Mouse (Mus musculus): Measurements from ENCODE around the gene Cox8b. TPM values are rescaled to one million over a fixed set of nuclear protein-coding genes. Genes with fewer than 3 reads are reported as not detected.
"Not testable (repeated sequence)": the region's sequence is repeated elsewhere in the genome, so short reads cannot be mapped to it uniquely, and the experiment has no call there.

Cox8b gene
- total RNA-seq, 2 experiments from 2014 or later: 1.3 TPM; not detected in 1

- no peak overlapping the region for H3K27ac ChIP-seq
- no peak overlapping the region for H3K4me3 ChIP-seq
- no peak for DNase-seq (ENCODE audit: low spot score in 2 of 2)
- TF ChIP-seq CTCF (conservative IDR thresholded peaks at IDR 0.05): peak; percentile 58
Measured at GRCm38 (mm10) chr7:140907697-140908096, 7.5 kb upstream of the Cox8b start.

GRCm38 (mm10) chr7:140907131-140907530 lies 6.9 kb upstream of the Cox8b start:
- Histone ChIP-seq H3K4me3 (no peak overlapping the region), H3K27ac (no peak overlapping the region)
- TF ChIP-seq CTCF (conservative IDR thresholded peaks at IDR 0.05): no peak
- DNase-seq (ENCODE audit: low spot score in 2 of 2): no peak

- Histone ChIP-seq H3K4me3 (no peak overlapping the region), H3K27ac (no peak overlapping the region)
- no peak for TF ChIP-seq CTCF (conservative IDR thresholded peaks at IDR 0.05)
- no peak for DNase-seq (ENCODE audit: low spot score in 2 of 2)
Measured at GRCm38 (mm10) chr7:140905642-140906081, 5.4 kb upstream of the Cox8b start.

GRCm38 (mm10) chr7:140903212-140903611 lies 3.0 kb upstream of the Cox8b start:
- DNase-seq (ENCODE audit: low spot score in 2 of 2): peak; percentile 44 to 86
- TF ChIP-seq CTCF (conservative IDR thresholded peaks at IDR 0.05): peak; percentile 99
- Histone ChIP-seq H3K4me3 (no peak overlapping the region), H3K27ac (no peak overlapping the region)

DNA sequence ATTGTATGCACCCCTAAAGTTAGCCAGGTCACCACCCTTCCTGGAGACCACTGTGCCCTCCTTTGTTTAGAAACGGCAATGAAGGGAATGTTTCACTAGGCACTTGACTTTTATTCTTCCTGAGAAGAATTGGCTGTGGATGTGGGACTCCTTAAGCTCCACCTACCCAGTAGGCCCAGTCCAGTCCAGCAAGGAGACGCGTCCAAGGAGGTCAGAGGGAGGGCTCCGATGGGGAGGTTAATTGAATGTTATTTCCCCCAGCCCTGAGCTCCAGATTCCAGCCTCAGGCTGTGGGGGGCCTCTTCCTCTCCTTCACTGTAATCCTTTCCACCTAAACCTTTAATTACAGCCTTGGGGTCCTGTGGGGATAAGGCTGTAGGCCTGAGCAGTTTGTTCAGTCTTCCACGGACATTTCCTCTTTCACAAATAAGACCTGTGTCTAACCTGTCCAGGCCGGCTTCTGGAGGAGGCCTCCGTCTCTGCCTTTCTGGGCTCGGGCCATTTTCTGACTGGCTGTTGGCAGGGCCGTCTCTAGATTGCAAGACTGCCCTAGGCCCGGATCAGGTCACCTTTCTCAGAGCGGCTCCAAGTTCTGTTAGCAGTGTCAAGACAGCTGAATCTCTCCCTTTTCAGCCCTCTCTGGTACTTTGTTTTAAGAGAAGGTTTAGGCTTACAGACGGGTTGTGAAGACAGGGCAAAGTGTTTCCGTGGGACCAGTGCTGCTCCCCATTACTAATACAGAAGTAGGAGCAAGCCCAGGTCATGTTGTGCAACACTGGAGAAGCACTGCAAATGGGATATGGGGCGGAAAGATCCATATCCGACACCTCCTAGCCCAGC lies 2.0 kb upstream of the Cox8b start:
- H3K27ac ChIP-seq: no peak overlapping the region
- no peak overlapping the region for H3K4me3 ChIP-seq
- no peak for DNase-seq (ENCODE audit: low spot score in 2 of 2)
- no peak for TF ChIP-seq CTCF (conservative IDR thresholded peaks at IDR 0.05)

DNA sequence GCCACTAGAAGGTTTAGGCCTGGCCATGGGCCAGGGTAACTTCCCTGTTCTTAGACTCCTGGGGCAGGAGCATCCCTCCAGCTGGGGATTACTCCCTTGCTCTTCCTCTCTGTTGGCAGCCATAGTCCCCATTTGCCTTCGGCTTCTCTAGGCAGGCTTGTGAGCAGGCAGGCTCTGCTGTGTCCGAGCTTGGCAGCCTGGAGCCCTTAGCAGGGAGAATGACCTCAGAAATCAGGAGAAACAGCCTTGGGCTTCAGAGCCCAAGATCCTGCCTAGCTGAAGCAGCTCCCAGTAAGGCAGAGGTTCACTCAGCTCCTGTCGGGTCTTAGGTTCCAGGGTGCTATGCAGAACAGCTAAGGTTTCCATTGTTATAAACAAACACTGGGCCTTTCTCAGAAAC lies 1.1 kb downstream of the Cox8b start:
- Histone ChIP-seq H3K27ac (no peak overlapping the region), H3K4me3 (no peak overlapping the region)
- TF ChIP-seq CTCF (conservative IDR thresholded peaks at IDR 0.05): no peak
- DNase-seq (ENCODE audit: low spot score in 2 of 2): no peak

DNA sequence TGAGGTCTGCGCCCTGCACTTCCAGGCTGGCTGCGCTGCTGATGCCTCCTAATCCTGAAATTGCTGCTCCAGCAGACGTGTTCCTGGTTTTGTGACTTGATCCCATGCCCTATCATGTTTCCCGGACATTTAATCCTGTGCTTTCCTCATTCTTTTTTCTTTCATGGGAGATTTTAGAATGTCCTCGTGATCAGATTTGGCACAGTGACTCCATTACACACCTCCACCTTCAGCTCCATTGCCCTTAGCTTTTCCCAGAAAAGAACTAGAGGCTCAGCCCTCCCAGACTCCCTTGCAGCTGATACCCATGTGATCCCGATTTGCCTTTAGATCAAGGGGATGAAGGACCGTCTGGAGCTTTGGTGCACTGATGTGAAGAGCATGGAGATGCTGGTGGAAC lies 2.4 kb downstream of the Cox8b start:
- no peak for TF ChIP-seq CTCF (conservative IDR thresholded peaks at IDR 0.05)
- no peak overlapping the region for H3K4me3 ChIP-seq
- no peak for DNase-seq (ENCODE audit: low spot score in 2 of 2)
- H3K27ac ChIP-seq: no peak overlapping the region

DNA sequence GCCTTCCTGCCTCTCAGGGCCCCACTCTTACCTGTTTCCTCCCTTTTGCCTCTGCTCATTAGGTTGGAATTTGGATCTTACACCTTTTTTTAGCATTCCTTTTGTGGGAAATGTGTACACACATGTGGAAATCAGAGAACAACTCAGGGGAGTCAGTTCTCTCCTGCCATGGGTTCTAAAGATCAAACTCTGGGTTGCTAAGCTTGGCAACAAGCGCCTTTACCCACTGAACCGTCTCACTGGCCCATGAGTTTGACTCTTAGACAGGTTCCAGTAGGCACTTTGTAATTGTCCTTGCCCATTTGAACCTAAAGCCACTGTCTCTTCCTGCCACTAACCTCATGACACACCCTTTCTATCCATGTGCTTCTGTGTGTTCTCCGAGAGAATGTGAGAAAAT lies 5.6 kb downstream of the Cox8b start:
- no peak for TF ChIP-seq CTCF (conservative IDR thresholded peaks at IDR 0.05)
- no peak for DNase-seq (ENCODE audit: low spot score in 2 of 2)
- H3K27ac ChIP-seq: no peak overlapping the region
- no peak overlapping the region for H3K4me3 ChIP-seq

- no peak for DNase-seq (ENCODE audit: low spot score in 2 of 2)
- Histone ChIP-seq H3K27ac (no peak overlapping the region), H3K4me3 (no peak overlapping the region)
- TF ChIP-seq CTCF (conservative IDR thresholded peaks at IDR 0.05): no peak
Measured at GRCm38 (mm10) chr7:140894031-140894430, 6.2 kb downstream of the Cox8b start.

GRCm38 (mm10) chr7:140890636-140891035 lies 9.6 kb downstream of the Cox8b start:
- not testable (repeated sequence) for H3K27ac ChIP-seq; DNase-seq (ENCODE audit: low spot score in 2 of 2); H3K4me3 ChIP-seq

- H3K4me3 ChIP-seq: peak overlapping the region; percentile 78
- H3K27ac ChIP-seq: peak overlapping the region; percentile 95
- DNase-seq (ENCODE audit: low spot score in 2 of 2): no peak
- no peak for TF ChIP-seq CTCF (conservative IDR thresholded peaks at IDR 0.05)
Measured at GRCm38 (mm10) chr7:140882469-140882803, 17.8 kb downstream of the Cox8b start.

- Histone ChIP-seq H3K27ac (peak within 1 kb of the TSS; percentile 95), H3K4me3 (peak within 1 kb of the TSS; percentile 78)
- peak; percentile 93 for DNase-seq (ENCODE audit: low spot score in 2 of 2)
- no peak for TF ChIP-seq CTCF (conservative IDR thresholded peaks at IDR 0.05)
Measured at GRCm38 (mm10) chr7:140881696-140882468, 18.4 kb downstream of the Cox8b start, which contains the start of the genes Psmd13 and Sirt3. Gene Psmd13, plus strand, starts transcription at chr7:140881968. Gene Sirt3, minus strand, starts transcription at chr7:140882309.

DNA sequence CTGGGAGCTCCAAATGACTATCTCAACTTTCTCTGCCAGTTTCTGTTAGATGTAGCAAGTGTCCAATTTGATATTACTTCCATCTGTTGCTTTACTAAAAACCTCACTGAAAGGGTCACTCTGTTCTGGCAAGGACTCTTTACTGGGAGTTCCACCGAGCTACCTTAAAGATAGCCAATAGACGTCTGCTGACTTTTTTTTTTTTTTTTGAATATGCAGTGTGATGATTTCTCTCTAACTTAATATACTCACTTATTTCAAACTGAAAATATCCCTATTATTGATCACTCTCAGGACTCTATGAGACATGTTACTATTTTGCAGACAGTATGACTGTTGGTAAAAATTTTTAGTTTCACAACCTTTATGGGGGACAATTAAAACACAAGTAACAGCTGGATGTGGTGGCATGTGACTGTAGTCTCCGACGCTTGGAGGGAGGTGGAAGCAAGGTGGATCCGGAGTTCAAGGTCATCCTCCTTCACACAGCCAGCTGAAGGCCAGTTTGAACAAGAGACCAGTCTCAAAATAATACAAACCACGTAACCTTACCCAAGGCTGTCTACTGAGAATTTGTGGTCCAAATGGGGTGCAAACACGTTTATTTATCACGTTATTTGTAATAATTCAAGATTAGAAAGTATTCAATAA lies 19.3 kb downstream of the Cox8b start:
- Histone ChIP-seq H3K4me3 (peak overlapping the region; percentile 78), H3K27ac (peak overlapping the region; percentile 95)
- DNase-seq (ENCODE audit: low spot score in 2 of 2): no peak
- TF ChIP-seq CTCF (conservative IDR thresholded peaks at IDR 0.05): no peak
